22 mouse cellular contexts compared by ENCODE assay signal in genomic region chr9:81676716-81677115, GRCm38 (mm10). TPM values are rescaled to one million over a fixed set of nuclear protein-coding genes. Genes with fewer than 3 reads are reported as not detected.
DNase-seq lines count a peak whose midpoint lies in the region; ATAC-seq and TF ChIP-seq lines count a peak whose summit lies in the region.
"Had no signal": no experiment of that assay in that cellular context is flagged by ENCODE, and none has a peak within 500 bp of the region (broad histone marks: within the 10 kb centered on the region; RNA-seq: fewer than 3 reads in every experiment).

No protein-coding gene starts in this region.

- no peaks in the 10 kb centered on the region for H3K4me1 ChIP-seq in liver, adult 2 months (ENCODE audit: control insufficient read depth, insufficient read depth, low read length)
- no peaks in the 10 kb centered on the region for H3K4me1 ChIP-seq in liver, postnatal 0 days (ENCODE audit: insufficient read depth)
- H3K4me1 ChIP-seq: embryonic facial prominence, embryonic 10.5 days; forebrain, embryonic 13.5 days; heart, embryonic 15.5 days; hindbrain, embryonic 10.5 days had no signal

- 88% methylated on average over 1 of the region's 1 CpGs for WGBS in liver, adult 2 months
- 71% methylated on average over 1 of the region's 1 CpGs for WGBS in liver, postnatal 0 days (ENCODE audit: insufficient replicate concordance)

- TF ChIP-seq CTCF in liver, adult 2 months (IDR thresholded peaks at IDR 0.05; ENCODE audit: low read depth, low read length), result no peak
- no peak for TF ChIP-seq CTCF in liver, postnatal 0 days (IDR thresholded peaks at IDR 0.05; ENCODE audit: low read depth)

- peak; percentile 1 for DNase-seq in liver, adult 2 months (ENCODE audit: extremely low read depth, low read depth, low spot score)
- no peak for DNase-seq in liver, postnatal 0 days
- DNase-seq in kidney, adult 9 months, result peak; percentile 75
- peak; percentile 7 for DNase-seq in kidney, postnatal 10 days
- DNase-seq in lung, adult 18-20 months, result no peak
- DNase-seq in spleen, postnatal 14 days (ENCODE audit: low spot score in 2 of 2), result no peak
- DNase-seq: adrenal gland, adult 8-10 months; adrenal gland, postnatal 36 days; cerebellum, adult 2 months; cerebellum, postnatal 10 days; forebrain, postnatal 0 days; gastrocnemius, adult 2 months; gastrocnemius, postnatal 36 days; heart, adult 18-20 months had no signal

- H3K9me3 ChIP-seq in liver, postnatal 0 days (ENCODE audit: low read length), result no peaks in the 10 kb centered on the region
- H3K9me3 ChIP-seq: heart, embryonic 15.5 days had no signal

- TF ChIP-seq EP300 in liver, postnatal 0 days (IDR thresholded peaks at IDR 0.05; ENCODE audit: low read depth), result no peak

- no peak overlapping the region for H3K9ac ChIP-seq in liver, adult 2 months (ENCODE audit: low read depth, low read length)
- no peak overlapping the region for H3K9ac ChIP-seq in liver, postnatal 0 days (replicated peaks)
- H3K9ac ChIP-seq: forebrain, embryonic 13.5 days; forebrain, postnatal 0 days; heart, embryonic 15.5 days; hindbrain, embryonic 14.5 days had no signal

- no peak overlapping the region for H3K4me2 ChIP-seq in liver, postnatal 0 days (ENCODE audit: low read depth, low read length)
- H3K4me2 ChIP-seq: forebrain, embryonic 13.5 days; heart, embryonic 11.5 days; heart, embryonic 15.5 days; hindbrain, embryonic 14.5 days had no signal

- H3K79me2 ChIP-seq in liver, adult 2 months (ENCODE audit: control insufficient read depth, insufficient read depth, low read length), result no peaks in the 10 kb centered on the region

- no peak for ATAC-seq in liver, postnatal 0 days
- ATAC-seq in megakaryocyte progenitor cell, adult 5-6 weeks (replicated peaks; ENCODE audit: poor library complexity), result no peak
- ATAC-seq: forebrain, embryonic 13.5 days; forebrain, postnatal 0 days had no signal

- TF ChIP-seq POLR2A in liver, adult 2 months (IDR thresholded peaks at IDR 0.05; ENCODE audit: extremely low read depth, insufficient read depth, low read length), result no peak

- no peak overlapping the region for H3K4me3 ChIP-seq in liver, adult 2 months (ENCODE audit: insufficient read depth, low read depth, low read length)
- no peak overlapping the region for H3K4me3 ChIP-seq in liver, postnatal 0 days (ENCODE audit: low read depth, low read length)
- H3K4me3 ChIP-seq: embryonic facial prominence, embryonic 10.5 days; forebrain, embryonic 13.5 days; gastrocnemius, adult 2 months; heart, embryonic 15.5 days; hindbrain, embryonic 10.5 days had no signal

- no peaks in the 10 kb centered on the region for H3K27me3 ChIP-seq in liver, adult 2 months (ENCODE audit: control insufficient read depth, insufficient read depth, low read length)
- no peaks in the 10 kb centered on the region for H3K27me3 ChIP-seq in liver, postnatal 0 days (ENCODE audit: insufficient read depth, low read length)
- H3K27me3 ChIP-seq: CH12.LX; forebrain, embryonic 13.5 days; heart, embryonic 15.5 days had no signal

- H3K36me3 ChIP-seq in liver, adult 2 months (ENCODE audit: control insufficient read depth, insufficient read depth, low read length), result no peaks in the 10 kb centered on the region
- no peaks in the 10 kb centered on the region for H3K36me3 ChIP-seq in liver, postnatal 0 days (replicated peaks; ENCODE audit: insufficient read depth, low read length)
- H3K36me3 ChIP-seq: embryonic facial prominence, embryonic 10.5 days; heart, embryonic 15.5 days; hindbrain, embryonic 10.5 days had no signal

- H3K27ac ChIP-seq in liver, adult 2 months (replicated peaks; ENCODE audit: insufficient read depth, low read depth, low read length), result no peak overlapping the region
- no peak overlapping the region for H3K27ac ChIP-seq in liver, postnatal 0 days (ENCODE audit: low read depth)
- H3K27ac ChIP-seq: embryonic facial prominence, embryonic 10.5 days; forebrain, embryonic 13.5 days; gastrocnemius, adult 2 months; heart, embryonic 15.5 days; hindbrain, embryonic 10.5 days; hindbrain, embryonic 14.5 days had no signal

RNA-seq across cellular contexts. Expression of gene Htr1b, which starts 43.1 kb away (rescaled TPM):
- total RNA-seq in liver, adult 2 months (2014; rRNA removed), result not detected in 2 replicates
- polyA plus RNA-seq in liver, adult 2 months (2012; rRNA removed), result 0.14 TPM in 1 of 2 replicates, not detected in the other
- not detected in 2 replicates for polyA plus RNA-seq in liver, postnatal 0 days (2015; fragmentation: Nextera tagmentation; extraction: Ambion mirVana)
- 0.10 TPM in 1 of 2 replicates, not detected in the other for total RNA-seq in megakaryocyte progenitor cell, adult 5-6 weeks (2015)
- not detected in 2 replicates for total RNA-seq in megakaryocyte progenitor cell, adult 5-6 weeks (2017)
- total RNA-seq: CH12.LX had no signal

Comparison
In these comparisons a context has a peak if more than half of its experiments do, and no peak if none do; other contexts are left out.
1. DNase-seq: peak in liver, adult 2 months (single experiment), kidney, adult 9 months (single experiment) and kidney, postnatal 10 days (single experiment); none in liver, postnatal 0 days (single experiment), lung, adult 18-20 months (0 of 2) and spleen, postnatal 14 days (0 of 2).